Mouse (Mus musculus): ENCODE data around the gene D17Wsu92e. TPM values are rescaled to one million over a fixed set of nuclear protein-coding genes. Genes with fewer than 3 reads are reported as not detected.

Gene D17Wsu92e
- polyA plus RNA-seq, 2 experiments, result 10.7 to 24.2 TPM

DNA sequence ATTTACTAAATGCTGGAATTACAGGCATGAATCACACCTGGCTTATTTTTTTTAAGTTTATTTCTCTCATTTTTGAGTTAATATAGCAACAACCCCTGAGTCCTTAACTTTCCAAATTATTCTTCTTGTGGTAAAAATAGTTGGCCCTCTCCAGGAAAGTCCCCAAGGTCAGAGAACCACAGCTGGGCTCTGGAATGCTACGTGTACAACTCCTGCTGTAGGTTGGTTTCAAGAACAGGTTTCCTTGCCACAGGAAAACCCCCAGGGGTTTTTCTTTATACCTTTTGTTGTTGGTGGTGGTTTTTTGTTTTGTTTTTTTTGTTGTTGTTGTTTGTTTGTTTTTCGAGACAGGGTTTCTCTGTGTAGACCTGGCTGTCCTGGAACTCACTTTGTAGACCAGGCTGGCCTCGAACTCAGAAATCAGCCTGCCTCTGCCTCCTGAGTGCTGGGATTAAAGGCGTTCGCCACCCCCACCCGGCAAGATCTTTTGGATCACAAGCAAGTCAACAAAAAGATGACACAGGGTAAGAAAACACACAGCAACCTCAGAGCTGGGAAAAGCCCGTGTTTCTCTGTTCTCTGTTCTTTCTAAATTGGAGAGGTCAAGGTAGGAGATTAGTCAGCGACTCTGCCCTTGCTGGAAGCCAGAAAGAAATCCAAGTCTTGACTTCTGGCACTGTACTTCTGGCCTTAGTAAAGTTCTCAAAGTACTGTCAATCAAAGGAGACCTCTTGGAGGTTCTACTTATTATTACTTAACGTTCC lies 2.9 kb upstream of the D17Wsu92e start:
- H3K4me3 ChIP-seq (ENCODE audit: insufficient read depth in 1 of 2, low read depth in 2 of 2, low read length in 2 of 2), result no peak overlapping the region
- H3K27me3 ChIP-seq (ENCODE audit: control insufficient read depth, insufficient read depth, low read length), result no peaks in the 10 kb centered on the region
- H3K4me2 ChIP-seq (ENCODE audit: low read depth), result no peak overlapping the region
- no peak overlapping the region for H3K9ac ChIP-seq (replicated peaks)
- H3K36me3 ChIP-seq (replicated peaks; ENCODE audit: control insufficient read depth, insufficient read depth, low read depth), result no peaks in the 10 kb centered on the region
- ATAC-seq (ENCODE audit: insufficient read depth) (no peak), DNase-seq (ENCODE audit: low read depth in 3 of 3, low spot score in 3 of 3) (no peak)
- 77% methylated on average over 9 of the region's 9 CpGs for WGBS (ENCODE audit: insufficient replicate concordance)
- H3K4me1 ChIP-seq (replicated peaks; ENCODE audit: control insufficient read depth in 2 of 2, insufficient read depth in 2 of 2, low read length in 1 of 2), result peaks cover 39 to 47% of the 10 kb centered on the region in 2 experiments
- H3K27ac ChIP-seq, result no peak overlapping the region
- TF ChIP-seq CTCF (IDR thresholded peaks at IDR 0.05; ENCODE audit: low read depth) (no peak), EP300 (IDR thresholded peaks at IDR 0.05; ENCODE audit: low read depth) (no peak)
- H3K9me3 ChIP-seq (ENCODE audit: control insufficient read depth, low read length), result no peaks in the 10 kb centered on the region

DNA sequence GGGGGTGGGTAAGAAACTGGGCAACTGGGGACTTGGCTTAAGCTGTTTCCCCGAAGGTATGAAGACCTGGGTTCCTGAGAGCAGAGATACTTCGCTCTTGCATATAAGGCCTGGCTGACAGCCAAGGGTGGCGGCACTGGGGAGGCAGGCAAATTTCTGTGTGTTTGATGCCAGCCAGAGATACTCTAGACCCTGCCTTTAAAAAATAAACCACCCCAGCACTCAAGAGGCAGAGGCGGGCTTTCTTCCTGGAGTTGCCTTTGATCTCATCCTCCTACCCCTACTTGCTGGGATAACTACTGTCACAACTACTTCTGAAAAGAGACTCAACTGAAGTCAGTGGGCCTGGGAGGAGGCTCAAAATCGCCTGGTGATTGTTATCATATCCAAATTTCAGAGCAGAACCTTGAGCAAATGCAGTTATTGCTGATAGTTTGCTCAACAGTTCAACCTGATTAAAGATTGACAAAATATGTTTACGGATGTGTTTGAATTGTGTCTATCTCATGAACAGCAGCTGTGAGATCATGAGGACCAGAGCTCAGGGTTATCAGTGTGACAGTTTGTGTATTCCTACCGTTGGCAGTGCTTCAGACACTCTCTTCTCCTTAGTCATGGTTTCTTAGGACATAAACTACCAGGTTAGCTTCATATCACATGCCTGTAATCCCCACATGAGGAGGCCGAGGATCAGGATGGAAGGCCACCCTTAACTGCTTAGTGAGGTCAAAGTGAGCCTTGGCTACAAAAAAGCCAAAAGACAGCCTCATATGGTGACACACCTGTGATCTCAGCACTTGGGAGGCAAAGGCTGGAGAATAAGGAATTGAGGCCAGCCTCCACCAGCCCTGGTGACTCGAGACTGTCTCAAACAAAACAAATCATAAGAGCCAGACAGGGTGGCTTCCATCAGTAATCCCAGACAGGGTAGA lies 1.2 kb upstream of the D17Wsu92e start:
- TF ChIP-seq CTCF (IDR thresholded peaks at IDR 0.05; ENCODE audit: low read depth) (no peak), EP300 (IDR thresholded peaks at IDR 0.05; ENCODE audit: low read depth) (peak; percentile 88)
- Histone ChIP-seq H3K9ac (replicated peaks) (peak overlapping the region; percentile 74), H3K27ac (peak overlapping the region; percentile 96), H3K36me3 (replicated peaks; ENCODE audit: control insufficient read depth, insufficient read depth, low read depth) (no peaks in the 10 kb centered on the region), H3K27me3 (ENCODE audit: control insufficient read depth, insufficient read depth, low read length) (no peaks in the 10 kb centered on the region), H3K4me2 (ENCODE audit: low read depth) (peak overlapping the region; percentile 89), H3K9me3 (ENCODE audit: control insufficient read depth, low read length) (no peaks in the 10 kb centered on the region), H3K4me1 (replicated peaks; ENCODE audit: control insufficient read depth in 2 of 2, insufficient read depth in 2 of 2, low read length in 1 of 2) (peaks cover 39 to 51% of the 10 kb centered on the region in 2 experiments), H3K4me3 (ENCODE audit: insufficient read depth in 1 of 2, low read depth in 2 of 2, low read length in 2 of 2) (peak overlapping the region; percentile 61 to 86; a peak in 3 of 4 replicates)
- DNase-seq (ENCODE audit: low read depth in 3 of 3, low spot score in 3 of 3), result peak in 2 of 3 experiments; percentile 58 to 63
- WGBS (ENCODE audit: insufficient replicate concordance), result 14% methylated on average over 9 of the region's 9 CpGs
- ATAC-seq (ENCODE audit: insufficient read depth), result peak; percentile 9; the same call in 1 of the 2 replicates

DNA sequence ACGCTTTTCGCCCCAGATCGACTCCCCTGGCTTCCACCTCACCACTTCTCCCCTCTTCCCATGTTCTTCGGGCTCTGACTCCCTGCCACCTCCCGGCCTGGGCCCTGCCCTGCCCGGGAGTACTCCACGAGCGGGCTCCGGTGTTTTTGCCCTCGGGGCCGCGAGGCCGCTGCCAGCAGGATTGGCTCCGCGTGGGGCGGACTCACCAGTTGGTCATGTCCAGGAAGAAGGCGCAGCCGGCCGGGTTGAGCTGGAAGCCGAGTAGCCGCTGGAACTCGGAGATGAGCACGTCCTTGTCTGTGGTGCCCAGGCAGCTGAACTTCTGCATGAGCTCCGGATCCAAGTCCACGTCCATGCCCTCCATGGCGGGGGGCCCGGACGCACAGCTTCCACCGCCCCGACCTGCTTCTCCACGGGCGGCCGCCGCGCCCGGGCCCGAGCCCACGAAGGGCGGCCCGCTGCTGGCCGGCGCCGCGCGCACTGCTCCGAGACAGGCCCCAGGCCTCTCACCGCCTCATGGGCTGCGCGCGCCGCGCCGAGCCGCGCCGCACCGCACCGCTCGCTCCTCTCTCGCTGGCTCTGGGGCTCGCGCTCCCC lies 379 bp downstream of the D17Wsu92e start:
- Histone ChIP-seq H3K9ac (replicated peaks) (peak overlapping the region; percentile 94), H3K27ac (peak overlapping the region; percentile 85), H3K27me3 (ENCODE audit: control insufficient read depth, insufficient read depth, low read length) (no peaks in the 10 kb centered on the region), H3K4me1 (replicated peaks; ENCODE audit: control insufficient read depth in 2 of 2, insufficient read depth in 2 of 2, low read length in 1 of 2) (peaks cover 24 to 40% of the 10 kb centered on the region in 2 experiments), H3K4me2 (ENCODE audit: low read depth) (peak overlapping the region; percentile 97), H3K36me3 (replicated peaks; ENCODE audit: control insufficient read depth, insufficient read depth, low read depth) (no peaks in the 10 kb centered on the region), H3K4me3 (ENCODE audit: insufficient read depth in 1 of 2, low read depth in 2 of 2, low read length in 2 of 2) (peak overlapping the region; percentile 84 to 86), H3K9me3 (ENCODE audit: control insufficient read depth, low read length) (no peaks in the 10 kb centered on the region)
- under 1% methylated on average over 60 of the region's 62 CpGs for WGBS (ENCODE audit: insufficient replicate concordance)
- no peak for TF ChIP-seq EP300 (IDR thresholded peaks at IDR 0.05; ENCODE audit: low read depth)
- TF ChIP-seq CTCF (IDR thresholded peaks at IDR 0.05; ENCODE audit: low read depth), result no peak
- DNase-seq (ENCODE audit: low read depth in 3 of 3, low spot score in 3 of 3), result no peak
- ATAC-seq (ENCODE audit: insufficient read depth), result peak; percentile 29

DNA sequence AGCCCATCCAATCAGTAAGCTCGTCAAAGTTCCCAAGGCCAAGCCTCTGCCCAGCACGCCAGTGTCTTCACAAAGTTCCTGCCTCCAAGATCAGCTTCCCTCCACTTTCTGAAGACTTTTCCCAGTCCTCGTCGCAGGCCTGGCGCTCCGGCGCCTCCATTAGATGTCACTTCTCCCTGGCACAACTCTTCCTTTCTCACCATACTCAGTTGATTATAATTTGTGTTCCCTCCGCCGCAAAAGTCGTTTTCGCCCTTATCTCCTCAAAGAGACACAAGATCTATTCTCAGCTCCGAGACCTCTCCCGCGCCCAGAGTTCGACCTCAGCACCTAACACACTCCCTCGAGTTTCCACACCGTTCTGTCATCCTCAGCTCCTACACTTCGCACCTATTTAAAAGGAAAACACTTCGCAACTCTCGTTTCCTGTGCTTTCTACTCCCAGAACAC lies 902 bp downstream of the D17Wsu92e start:
- Histone ChIP-seq H3K9me3 (ENCODE audit: control insufficient read depth, low read length) (no peaks in the 10 kb centered on the region), H3K4me2 (ENCODE audit: low read depth) (peak overlapping the region; percentile 97), H3K9ac (replicated peaks) (peak overlapping the region; percentile 94), H3K4me3 (ENCODE audit: insufficient read depth in 1 of 2, low read depth in 2 of 2, low read length in 2 of 2) (peak overlapping the region; percentile 84 to 86), H3K27me3 (ENCODE audit: control insufficient read depth, insufficient read depth, low read length) (no peaks in the 10 kb centered on the region), H3K27ac (peak overlapping the region; percentile 85), H3K4me1 (replicated peaks; ENCODE audit: control insufficient read depth in 2 of 2, insufficient read depth in 2 of 2, low read length in 1 of 2) (peaks cover 21 to 36% of the 10 kb centered on the region in 2 experiments), H3K36me3 (replicated peaks; ENCODE audit: control insufficient read depth, insufficient read depth, low read depth) (no peaks in the 10 kb centered on the region)
- WGBS (ENCODE audit: insufficient replicate concordance), result under 1% methylated on average over 20 of the region's 20 CpGs
- TF ChIP-seq EP300 (IDR thresholded peaks at IDR 0.05; ENCODE audit: low read depth) (no peak), CTCF (IDR thresholded peaks at IDR 0.05; ENCODE audit: low read depth) (no peak)
- ATAC-seq (ENCODE audit: insufficient read depth) (no peak), DNase-seq (ENCODE audit: low read depth in 3 of 3, low spot score in 3 of 3) (no peak)

Data from liver, embryonic 14.5 days (tissue).